Mouse (Mus musculus): ENCODE results near the gene Hist4h4. TPM values are rescaled to one million over a fixed set of nuclear protein-coding genes. Genes with fewer than 3 reads are reported as not detected.

The Hist4h4 gene
- polyA plus RNA-seq, 1 experiment from 2014 or later: 0.16 TPM

- Histone ChIP-seq H3K27ac (ENCODE audit: low read length) (no peak within 1 kb of the TSS), H3K9ac (ENCODE audit: low read length) (no peak within 1 kb of the TSS), H3K4me1 (ENCODE audit: control insufficient read depth, insufficient read depth, low read length) (no peaks in the 10 kb centered on the region), H3K4me3 (ENCODE audit: low read length) (no peak within 1 kb of the TSS), H3K27me3 (ENCODE audit: control insufficient read depth, insufficient read depth, low read length) (no peaks in the 10 kb centered on the region), H3K9me3 (replicated peaks; ENCODE audit: control insufficient read depth, low read length) (no peaks in the 10 kb centered on the region), H3K36me3 (ENCODE audit: control insufficient read depth, insufficient read depth) (no peaks in the 10 kb centered on the region), H3K4me2 (ENCODE audit: low read depth, low read length) (no peak within 1 kb of the TSS)
- 75% methylated on average over 20 of the region's 20 CpGs for WGBS
- no peak for ATAC-seq (replicated peaks; ENCODE audit: extremely low read depth, insufficient read depth, low FRiP score)
Measured at GRCm38 (mm10) chr6:136781377-136781986, 22.7 kb downstream of the Hist4h4 start, which contains the start of gene Gucy2c. Gene Gucy2c (minus strand): TSS chr6:136781765.

DNA sequence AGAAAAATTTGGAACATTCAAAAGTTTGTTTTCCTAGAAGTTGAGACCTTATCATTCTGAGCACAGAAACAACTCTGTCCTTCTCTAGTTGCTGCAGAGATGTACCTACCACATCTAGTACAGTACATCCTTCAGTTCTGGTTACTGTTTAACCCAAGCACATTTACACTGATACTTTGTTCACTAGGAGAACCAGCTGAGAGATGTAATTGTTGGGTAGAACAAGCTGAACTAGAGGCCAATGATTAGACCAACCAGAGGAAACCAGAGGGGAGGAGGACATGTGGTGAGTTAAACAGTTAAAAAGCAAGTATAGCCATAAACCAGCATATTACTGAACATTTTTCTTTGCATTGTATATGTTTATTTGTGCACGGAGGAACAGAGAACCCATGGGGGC lies 27.8 kb downstream of the Hist4h4 start:
- ATAC-seq (replicated peaks; ENCODE audit: extremely low read depth, insufficient read depth, low FRiP score): no peak
- no peak overlapping the region for H3K4me3 ChIP-seq (ENCODE audit: low read length)
- no peak overlapping the region for H3K27ac ChIP-seq (ENCODE audit: low read length)
- H3K9me3 ChIP-seq (replicated peaks; ENCODE audit: control insufficient read depth, low read length): no peaks in the 10 kb centered on the region
- no peaks in the 10 kb centered on the region for H3K27me3 ChIP-seq (ENCODE audit: control insufficient read depth, insufficient read depth, low read length)
- H3K4me1 ChIP-seq (ENCODE audit: control insufficient read depth, insufficient read depth, low read length): no peaks in the 10 kb centered on the region
- H3K4me2 ChIP-seq (ENCODE audit: low read depth, low read length): no peak overlapping the region
- 77% methylated on average over 1 of the region's 1 CpGs for WGBS
- H3K36me3 ChIP-seq (ENCODE audit: control insufficient read depth, insufficient read depth): no peaks in the 10 kb centered on the region
- H3K9ac ChIP-seq (ENCODE audit: low read length): no peak overlapping the region

DNA sequence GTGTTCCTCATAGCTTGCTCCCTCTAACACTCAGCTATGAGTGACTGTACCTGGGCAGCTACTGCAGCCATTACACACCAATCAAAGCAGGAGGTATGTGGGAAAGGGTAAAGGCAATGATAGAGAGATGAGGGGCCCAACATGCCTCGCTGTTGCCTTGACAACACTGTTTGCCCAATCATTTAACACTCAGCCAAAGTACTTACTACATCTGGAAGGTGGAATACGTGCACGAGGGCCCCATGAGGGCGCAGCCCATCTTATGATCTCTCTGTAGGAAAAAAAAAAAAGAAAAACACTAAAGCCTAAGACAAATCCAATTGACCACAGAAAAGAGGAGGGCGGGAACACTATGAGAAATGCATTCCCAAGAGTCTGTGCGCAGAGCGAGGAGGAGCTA lies 34.4 kb downstream of the Hist4h4 start:
- Histone ChIP-seq H3K36me3 (ENCODE audit: control insufficient read depth, insufficient read depth) (no peaks in the 10 kb centered on the region), H3K4me1 (ENCODE audit: control insufficient read depth, insufficient read depth, low read length) (no peaks in the 10 kb centered on the region), H3K27me3 (ENCODE audit: control insufficient read depth, insufficient read depth, low read length) (no peaks in the 10 kb centered on the region), H3K9ac (ENCODE audit: low read length) (no peak overlapping the region), H3K27ac (ENCODE audit: low read length) (no peak overlapping the region), H3K9me3 (replicated peaks; ENCODE audit: control insufficient read depth, low read length) (peaks cover 4% of the 10 kb centered on the region; the same call in 1 of the 2 replicates), H3K4me3 (ENCODE audit: low read length) (no peak overlapping the region), H3K4me2 (ENCODE audit: low read depth, low read length) (no peak overlapping the region)
- ATAC-seq (replicated peaks; ENCODE audit: extremely low read depth, insufficient read depth, low FRiP score): no peak
- 74% methylated on average over 7 of the region's 7 CpGs for WGBS

DNA sequence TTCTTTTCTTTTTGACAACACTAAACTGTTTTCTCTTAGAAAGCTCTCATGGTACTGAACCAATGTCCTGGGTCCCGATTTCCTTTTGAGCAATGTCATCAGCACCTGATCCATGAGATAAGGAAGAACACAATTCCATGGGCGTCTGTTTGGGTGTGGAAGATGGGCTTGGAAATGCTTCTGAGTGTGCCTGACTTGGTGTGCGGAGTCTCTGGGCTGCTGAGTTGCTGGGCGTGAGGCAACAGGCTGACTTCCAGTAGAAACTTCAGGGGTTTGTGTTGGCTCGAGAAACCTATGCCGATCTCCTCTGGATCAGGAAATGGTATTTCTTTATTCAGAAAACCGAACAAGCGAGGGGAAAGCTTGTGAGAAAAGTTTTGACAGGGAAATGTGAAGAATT lies 35.1 kb downstream of the Hist4h4 start:
- WGBS: 70% methylated on average over 8 of the region's 8 CpGs
- peaks cover 2% of the 10 kb centered on the region for H3K4me1 ChIP-seq (ENCODE audit: control insufficient read depth, insufficient read depth, low read length)
- no peak overlapping the region for H3K9ac ChIP-seq (ENCODE audit: low read length)
- no peak overlapping the region for H3K27ac ChIP-seq (ENCODE audit: low read length)
- H3K4me2 ChIP-seq (ENCODE audit: low read depth, low read length): no peak overlapping the region
- no peaks in the 10 kb centered on the region for H3K27me3 ChIP-seq (ENCODE audit: control insufficient read depth, insufficient read depth, low read length)
- peaks cover 4% of the 10 kb centered on the region; the same call in 1 of the 2 replicates for H3K9me3 ChIP-seq (replicated peaks; ENCODE audit: control insufficient read depth, low read length)
- no peaks in the 10 kb centered on the region for H3K36me3 ChIP-seq (ENCODE audit: control insufficient read depth, insufficient read depth)
- no peak for ATAC-seq (replicated peaks; ENCODE audit: extremely low read depth, insufficient read depth, low FRiP score)
- H3K4me3 ChIP-seq (ENCODE audit: low read length): no peak overlapping the region

GRCm38 (mm10) chr6:136763912-136764311 lies 40.3 kb downstream of the Hist4h4 start:
- Histone ChIP-seq H3K9ac (ENCODE audit: low read length) (no peak overlapping the region), H3K4me2 (ENCODE audit: low read depth, low read length) (no peak overlapping the region), H3K9me3 (replicated peaks; ENCODE audit: control insufficient read depth, low read length) (peaks cover 6% of the 10 kb centered on the region; the same call in 1 of the 2 replicates), H3K4me1 (ENCODE audit: control insufficient read depth, insufficient read depth, low read length) (peaks cover 7% of the 10 kb centered on the region), H3K27ac (ENCODE audit: low read length) (no peak overlapping the region), H3K36me3 (ENCODE audit: control insufficient read depth, insufficient read depth) (no peaks in the 10 kb centered on the region), H3K27me3 (ENCODE audit: control insufficient read depth, insufficient read depth, low read length) (no peaks in the 10 kb centered on the region), H3K4me3 (ENCODE audit: low read length) (no peak overlapping the region)
- ATAC-seq (replicated peaks; ENCODE audit: extremely low read depth, insufficient read depth, low FRiP score): peak; percentile 55; the same call in 1 of the 2 replicates
- 6% methylated on average over 1 of the region's 1 CpGs for WGBS

Small RNA genes within 50 kb of the gene (microRNA-seq; reads per million reads assigned to microRNA genes)
- not detected for gene Gm44364

Other genes starting within 250 kb of the Hist4h4 start
- 6.3 and 7.1 TPM in 2 replicates for gene Plbd1, start 142.5 kb downstream of the Hist4h4 start, polyA plus RNA-seq (2015; fragmentation: Nextera tagmentation; extraction: Ambion mirVana)
- gene Gucy2c, start 22.6 kb downstream of the Hist4h4 start, polyA plus RNA-seq (2015; fragmentation: Nextera tagmentation; extraction: Ambion mirVana): 0.05 and 0.11 TPM in 2 replicates
- 79.2 and 90.0 TPM in 2 replicates for gene H2afj, start 3.8 kb upstream of the Hist4h4 start, polyA plus RNA-seq (2015; fragmentation: Nextera tagmentation; extraction: Ambion mirVana)
- gene BC049715, start 23.2 kb upstream of the Hist4h4 start, polyA plus RNA-seq (2015; fragmentation: Nextera tagmentation; extraction: Ambion mirVana): 0.99 and 2.5 TPM in 2 replicates
- 64.5 and 77.7 TPM in 2 replicates for gene Wbp11, start 23.8 kb upstream of the Hist4h4 start, polyA plus RNA-seq (2015; fragmentation: Nextera tagmentation; extraction: Ambion mirVana)
- not detected in 2 replicates for gene Smco3, start 31.0 kb upstream of the Hist4h4 start, polyA plus RNA-seq (2015; fragmentation: Nextera tagmentation; extraction: Ambion mirVana)
- 11.6 and 13.6 TPM in 2 replicates for gene Art4, start 53.3 kb upstream of the Hist4h4 start, polyA plus RNA-seq (2015; fragmentation: Nextera tagmentation; extraction: Ambion mirVana)
- 570 and 632 TPM in 2 replicates for gene Mgp, start 71.4 kb upstream of the Hist4h4 start, polyA plus RNA-seq (2015; fragmentation: Nextera tagmentation; extraction: Ambion mirVana)
- 0.70 and 0.96 TPM in 2 replicates for gene Erp27, start 117.8 kb upstream of the Hist4h4 start, polyA plus RNA-seq (2015; fragmentation: Nextera tagmentation; extraction: Ambion mirVana)
- 0.38 and 0.62 TPM in 2 replicates for gene Pde6h, start 119.4 kb upstream of the Hist4h4 start, polyA plus RNA-seq (2015; fragmentation: Nextera tagmentation; extraction: Ambion mirVana)
- 103 and 152 TPM in 2 replicates for gene Arhgdib, start 137.5 kb upstream of the Hist4h4 start, polyA plus RNA-seq (2015; fragmentation: Nextera tagmentation; extraction: Ambion mirVana)

Measured in heart, embryonic 16.5 days (tissue).